Mouse (Mus musculus): ENCODE measurements around the gene Fig4. TPM values are rescaled to one million over a fixed set of nuclear protein-coding genes. Genes with fewer than 3 reads are reported as not detected.

Fig4 gene
- polyA plus RNA-seq, 1 experiment from 2014 or later = 20.9 TPM

- Histone ChIP-seq H3K4me2 (no peak overlapping the region), H3K4me1 (no peaks in the 10 kb centered on the region), H3K36me3 (replicated peaks) (no peaks in the 10 kb centered on the region), H3K27me3 (0 out of 2 replicates have a peak, but pooled peaks cover 4% of the 10 kb centered on the region), H3K9ac (no peak overlapping the region), H3K9me3 (no peaks in the 10 kb centered on the region), H3K27ac (no peak overlapping the region), H3K4me3 (replicated peaks) (no peak overlapping the region)
- no peak for ATAC-seq (ENCODE audit: low FRiP score)
- 80% methylated on average over 18 of the region's 18 CpGs for WGBS
Measured at GRCm38 (mm10) chr10:41151441-41151840, 151.6 kb downstream of the Fig4 start.

- H3K9me3 ChIP-seq = no peaks in the 10 kb centered on the region
- no peak overlapping the region for H3K27ac ChIP-seq
- H3K4me2 ChIP-seq = no peak overlapping the region
- no peaks in the 10 kb centered on the region for H3K36me3 ChIP-seq (replicated peaks)
- no peak for ATAC-seq (ENCODE audit: low FRiP score)
- no peak overlapping the region for H3K9ac ChIP-seq
- 0 out of 2 replicates have a peak, but pooled peaks cover 8% of the 10 kb centered on the region for H3K27me3 ChIP-seq
- H3K4me3 ChIP-seq (replicated peaks) = no peak overlapping the region
- no peaks in the 10 kb centered on the region for H3K4me1 ChIP-seq
- 67% methylated on average over 10 of the region's 10 CpGs for WGBS
Measured at GRCm38 (mm10) chr10:41151021-41151420, 152.0 kb downstream of the Fig4 start.

- WGBS = 81% methylated on average over 2 of the region's 2 CpGs
Measured at GRCm38 (mm10) chr10:41150496-41150895, 152.6 kb downstream of the Fig4 start.

GRCm38 (mm10) chr10:41149307-41149706 is 153.8 kb downstream of the Fig4 start:
- H3K4me3 ChIP-seq (replicated peaks) = no peak overlapping the region

More at GRCm38 (mm10) chr10:41150496-41150895, 152.6 kb downstream of the Fig4 start:
- H3K4me2 ChIP-seq = no peak overlapping the region
- no peaks in the 10 kb centered on the region for H3K9me3 ChIP-seq
- ATAC-seq (ENCODE audit: low FRiP score) = no peak
- H3K36me3 ChIP-seq (replicated peaks) = no peaks in the 10 kb centered on the region
- no peak overlapping the region for H3K27ac ChIP-seq
- no peaks in the 10 kb centered on the region for H3K4me1 ChIP-seq
- H3K27me3 ChIP-seq = 0 out of 2 replicates have a peak, but pooled peaks cover 8% of the 10 kb centered on the region
- H3K4me3 ChIP-seq (replicated peaks) = no peak overlapping the region
- H3K9ac ChIP-seq = no peak overlapping the region

GRCm38 (mm10) chr10:41146141-41146540 is 156.9 kb downstream of the Fig4 start:
- no peaks in the 10 kb centered on the region for H3K9me3 ChIP-seq
- ATAC-seq (ENCODE audit: low FRiP score) = no peak
- no peak overlapping the region for H3K4me2 ChIP-seq
- no peak overlapping the region for H3K9ac ChIP-seq
- 0 out of 2 replicates have a peak, but pooled peaks cover 8% of the 10 kb centered on the region for H3K27me3 ChIP-seq
- H3K4me1 ChIP-seq = no peaks in the 10 kb centered on the region
- no peak overlapping the region for H3K27ac ChIP-seq
- 64% methylated on average over 2 of the region's 2 CpGs for WGBS
- no peaks in the 10 kb centered on the region for H3K36me3 ChIP-seq (replicated peaks)
- no peak overlapping the region for H3K4me3 ChIP-seq (replicated peaks)

More at GRCm38 (mm10) chr10:41149307-41149706, 153.8 kb downstream of the Fig4 start:
- H3K36me3 ChIP-seq (replicated peaks) = no peaks in the 10 kb centered on the region
- H3K27me3 ChIP-seq = 0 out of 2 replicates have a peak, but pooled peaks cover 8% of the 10 kb centered on the region
- WGBS = 80% methylated on average over 3 of the region's 3 CpGs
- ATAC-seq (ENCODE audit: low FRiP score) = no peak
- no peak overlapping the region for H3K27ac ChIP-seq
- no peaks in the 10 kb centered on the region for H3K9me3 ChIP-seq
- no peaks in the 10 kb centered on the region for H3K4me1 ChIP-seq
- H3K4me2 ChIP-seq = no peak overlapping the region
- no peak overlapping the region for H3K9ac ChIP-seq

Other genes with a start within 250 kb of the Fig4 start
- gene Gpr6, start 231.0 kb downstream of the Fig4 start, polyA plus RNA-seq (2016; fragmentation: Nextera tagmentation; extraction: Ambion mirVana) = 0.22 and 0.24 TPM in 2 replicates
- gene Ak9, start 720 bp upstream of the Fig4 start, polyA plus RNA-seq (2016; fragmentation: Nextera tagmentation; extraction: Ambion mirVana) = 0.06 and 0.11 TPM in 2 replicates
- gene Zbtb24, start 147.1 kb upstream of the Fig4 start, polyA plus RNA-seq (2016; fragmentation: Nextera tagmentation; extraction: Ambion mirVana) = 20.6 and 20.8 TPM in 2 replicates
- 48.8 and 50.3 TPM in 2 replicates for gene Mical1, start 173.1 kb upstream of the Fig4 start, polyA plus RNA-seq (2016; fragmentation: Nextera tagmentation; extraction: Ambion mirVana)
- gene Smpd2, start 187.1 kb upstream of the Fig4 start, polyA plus RNA-seq (2016; fragmentation: Nextera tagmentation; extraction: Ambion mirVana) = 52.2 and 52.3 TPM in 2 replicates
- 1.1 and 1.7 TPM in 2 replicates for gene Ppil6, start 187.2 kb upstream of the Fig4 start, polyA plus RNA-seq (2016; fragmentation: Nextera tagmentation; extraction: Ambion mirVana)
- gene Cd164, start 216.2 kb upstream of the Fig4 start, polyA plus RNA-seq (2016; fragmentation: Nextera tagmentation; extraction: Ambion mirVana) = 104 and 110 TPM in 2 replicates

Data from forebrain, embryonic 12.5 days (tissue).